Mouse (Mus musculus) heart, embryonic 14.5 days (tissue): ENCODE results near the gene Ccs. TPM values are rescaled to one million over a fixed set of nuclear protein-coding genes. Genes with fewer than 3 reads are reported as not detected.

Experiments used
- ATAC-seq: fragments of 200-750 bp; cut with Nextera tagmentation; 2 replicates; pipeline ENCODE4 v1.8.0; 2017; ENCODE audit warnings: low read depth, moderate TSS enrichment; ENCODE audit not compliant: insufficient number of reproducible peaks, insufficient read depth, low FRiP score
- H3K27ac ChIP-seq, 2 experiments: fragments of 200-500 bp in 1 of 2; fragments of 300-500 bp in 1 of 2; sonication (generic) in 1 of 2; replicated peaks in 1 of 2; 2 replicates each; pipeline ENCODE4 v1.5.1; 2012 to 2014; ENCODE audit warnings: low read depth in 2 of 2, low read length in 2 of 2, control low read depth in 1 of 2, mild to moderate bottlenecking in 1 of 2, mixed read lengths in 1 of 2; ENCODE audit not compliant: control insufficient read depth in 1 of 2, insufficient read depth in 1 of 2
- H3K27me3 ChIP-seq: fragments of 300-500 bp; sonication (generic); 2 replicates; pipeline ENCODE4 v1.6.1; 2014; ENCODE audit warnings: mild to moderate bottlenecking, low read length, control low read depth; ENCODE audit not compliant: control insufficient read depth, insufficient read depth
- H3K36me3 ChIP-seq: fragments of 300-500 bp; sonication (generic); 2 replicates; pipeline ENCODE4 v1.6.1; 2014; ENCODE audit warnings: mild to moderate bottlenecking, control low read depth, low read length, mixed read lengths; ENCODE audit not compliant: control insufficient read depth, insufficient read depth
- H3K4me1 ChIP-seq, 2 experiments: fragments of 200-500 bp in 1 of 2; fragments of 300-500 bp in 1 of 2; sonication (generic) in 1 of 2; 2 replicates each; pipeline ENCODE4 v1.6.1; 2012 to 2014; ENCODE audit warnings: low read length in 2 of 2, control low read depth in 1 of 2, mixed read lengths in 1 of 2; ENCODE audit not compliant: control insufficient read depth in 2 of 2, insufficient read depth in 2 of 2
- H3K4me2 ChIP-seq: fragments of 300-500 bp; sonication (generic); 2 replicates; pipeline ENCODE4 v1.6.1; 2014; ENCODE audit warnings: mild to moderate bottlenecking, low read length
- H3K4me3 ChIP-seq, 2 experiments: fragments of 200-500 bp in 1 of 2; fragments of 300-500 bp in 1 of 2; sonication (generic) in 1 of 2; 2 replicates each; pipeline ENCODE4 v1.5.1; 2012 to 2014; ENCODE audit warnings: low read length in 2 of 2, mild to moderate bottlenecking in 2 of 2, control low read depth in 1 of 2, low read depth in 1 of 2, moderate library complexity in 1 of 2; ENCODE audit not compliant: control insufficient read depth in 1 of 2, insufficient read depth in 1 of 2
- H3K9ac ChIP-seq: fragments of 300-500 bp; sonication (generic); 2 replicates; pipeline ENCODE4 v1.6.1; 2014; ENCODE audit warnings: mild to moderate bottlenecking, low read length
- H3K9me3 ChIP-seq: fragments of 300-500 bp; sonication (generic); 2 replicates; pipeline ENCODE4 v1.6.1; 2016; ENCODE audit warnings: low read length, control low read depth; ENCODE audit not compliant: control insufficient read depth
- WGBS: fragments of 180-500 bp; shearing (Covaris S2); extraction: QIAGEN DNeasy Blood & Tissue Kit; methylation state at CpG from one replicate; pipeline ENCODE4 v1.1.7; 2014; 5-methylcytosine and 5-hydroxymethylcytosine counted together
- polyA plus RNA-seq: library from polyadenylated mRNA; unstranded; fragments of >200 nt; fragmentation: Nextera tagmentation; extraction: Ambion mirVana; gene quantifications from 2 replicates; pipeline ENCODE4 v1.2.1, GENCODE M21; 2014

The Ccs gene
- polyA plus RNA-seq, 1 experiment from 2014 or later, result 38.8 TPM

GRCm38 (mm10) chr19:4782891-4783290, 56.2 kb downstream of the Ccs start:
- Histone ChIP-seq H3K4me3 (no peak overlapping the region), H3K36me3 (peaks cover 95% of the 10 kb centered on the region), H3K4me2 (no peak overlapping the region), H3K27ac (no peak overlapping the region), H3K9ac (no peak overlapping the region), H3K27me3 (no peaks in the 10 kb centered on the region), H3K9me3 (no peaks in the 10 kb centered on the region), H3K4me1 (peaks cover 4 to 26% of the 10 kb centered on the region in 2 experiments; a peak in 3 of 4 replicates)
- ATAC-seq, result no peak
- 75% methylated on average over 2 of the region's 2 CpGs for WGBS

Other genes starting within 250 kb of the Ccs start
- 5.1 and 6.1 TPM in 2 replicates for gene Lrfn4, start 223.7 kb downstream of the Ccs start, polyA plus RNA-seq
- gene Rce1, start 213.7 kb downstream of the Ccs start, polyA plus RNA-seq, result 35.8 and 38.5 TPM in 2 replicates
- gene Gm960, start 140.7 kb downstream of the Ccs start, polyA plus RNA-seq, result 1.1 TPM in 2 replicates
- gene Sptbn2, start 128.2 kb downstream of the Ccs start, polyA plus RNA-seq, result 0.24 and 0.27 TPM in 2 replicates
- 34.1 and 35.2 TPM in 2 replicates for gene Rbm4b, start 82.8 kb downstream of the Ccs start, polyA plus RNA-seq
- 55.9 and 63.1 TPM in 2 replicates for gene Rbm4, start 45.4 kb downstream of the Ccs start, polyA plus RNA-seq
- gene Gm21992, start 27.7 kb downstream of the Ccs start, polyA plus RNA-seq, result 20.9 and 24.4 TPM in 2 replicates
- gene Rbm14, start 27.7 kb downstream of the Ccs start, polyA plus RNA-seq, result 41.5 and 42.6 TPM in 2 replicates
- not detected in 2 replicates for gene Ccdc87, start within 50 bp of the Ccs start, polyA plus RNA-seq
- 36.9 and 39.2 TPM in 2 replicates for gene Ctsf, start 15.8 kb upstream of the Ccs start, polyA plus RNA-seq
- gene Actn3, start 38.6 kb upstream of the Ccs start, polyA plus RNA-seq, result 1.5 and 2.0 TPM in 2 replicates
- 7.2 and 8.2 TPM in 2 replicates for gene Zdhhc24, start 39.3 kb upstream of the Ccs start, polyA plus RNA-seq
- 1.5 and 2.4 TPM in 2 replicates for gene Bbs1, start 67.3 kb upstream of the Ccs start, polyA plus RNA-seq
- gene Dpp3, start 89.0 kb upstream of the Ccs start, polyA plus RNA-seq, result 60.8 and 71.8 TPM in 2 replicates
- 0.51 and 0.81 TPM in 2 replicates for gene Peli3, start 103.8 kb upstream of the Ccs start, polyA plus RNA-seq
- gene Mrpl11, start 122.8 kb upstream of the Ccs start, polyA plus RNA-seq, result 110 and 111 TPM in 2 replicates
- gene Npas4, start 151.0 kb upstream of the Ccs start, polyA plus RNA-seq, result 0.18 TPM in 1 of 2 replicates, not detected in the other
- 10.2 and 10.9 TPM in 2 replicates for gene Slc29a2, start 184.5 kb upstream of the Ccs start, polyA plus RNA-seq
- 49.9 and 53.1 TPM in 2 replicates for gene B4gat1, start 199.5 kb upstream of the Ccs start, polyA plus RNA-seq
- 1.3 and 1.4 TPM in 2 replicates for gene AC124502.3, start 199.6 kb upstream of the Ccs start, polyA plus RNA-seq
- 27.5 and 31.2 TPM in 2 replicates for gene Brms1, start 202.0 kb upstream of the Ccs start, polyA plus RNA-seq
- gene Rin1, start 211.1 kb upstream of the Ccs start, polyA plus RNA-seq, result 1.9 and 2.7 TPM in 2 replicates
- 15.3 and 16.8 TPM in 2 replicates for gene Cd248, start 228.7 kb upstream of the Ccs start, polyA plus RNA-seq
- 3.7 and 3.9 TPM in 2 replicates for gene Tmem151a, start 246.2 kb upstream of the Ccs start, polyA plus RNA-seq
- gene Yif1a, start 249.2 kb upstream of the Ccs start, polyA plus RNA-seq, result 112 and 122 TPM in 2 replicates